Mouse (Mus musculus): ENCODE data around the gene Pfdn5.

Pfdn5 gene

GRCm38 (mm10) chr15:102376453-102377162 is 50.7 kb downstream of the Pfdn5 start:
- peak; percentile 67 for DNase-seq (ENCODE audit: low spot score)

- peak; percentile 95 for DNase-seq (ENCODE audit: low spot score)
Observed at GRCm38 (mm10) chr15:102377163-102377543, 51.2 kb downstream of the Pfdn5 start.

- DNase-seq (ENCODE audit: low spot score) = peak; percentile 53
Observed at GRCm38 (mm10) chr15:102377810-102378262, 51.9 kb downstream of the Pfdn5 start.

All from adipocyte (in vitro differentiated cells).